Mouse (Mus musculus) olfactory bulb, adult 2 months (tissue): ENCODE data around the gene Mrpl37. TPM values are rescaled to one million over a fixed set of nuclear protein-coding genes. Genes with fewer than 3 reads are reported as not detected.

ENCODE experiments used
- H3K27ac ChIP-seq: fragments of 200-500 bp; 2 replicates; pipeline ENCODE4 v1.5.1; 2012; ENCODE audit warnings: low read depth, low read length; ENCODE audit not compliant: insufficient read depth
- H3K4me1 ChIP-seq: fragments of 200-500 bp; 2 replicates; pipeline ENCODE4 v1.6.1; 2012; ENCODE audit warnings: low read length; ENCODE audit not compliant: control insufficient read depth, insufficient read depth
- H3K4me3 ChIP-seq: fragments of 200-500 bp; 2 replicates; pipeline ENCODE4 v1.5.1; 2012; ENCODE audit warnings: mild to moderate bottlenecking, low read depth, low read length, moderate library complexity; ENCODE audit not compliant: insufficient read depth
- CTCF ChIP-seq: fragments of 200-500 bp; IDR thresholded peaks from 2 replicates; pipeline ENCODE4 v1.5.1; 2012; ENCODE audit warnings: low read depth, mild to moderate bottlenecking, low read length, moderate library complexity; ENCODE audit not compliant: insufficient read depth
- POLR2A ChIP-seq: fragments of 200-500 bp; IDR thresholded peaks from 2 replicates; pipeline ENCODE4 v1.6.1; 2012; ENCODE audit warnings: mild to moderate bottlenecking, low read depth, low read length, moderate library complexity; ENCODE audit not compliant: insufficient read depth
- WGBS: fragments of 180-500 bp; shearing (Covaris S2); methylation state at CpG from one replicate; pipeline ENCODE4 v1.1.7; 2018; 5-methylcytosine and 5-hydroxymethylcytosine counted together
- polyA plus RNA-seq: library from polyadenylated mRNA; stranded (reverse); fragments of >200 nt; gene quantifications from 2 replicates; pipeline ENCODE4 v1.2.4, GENCODE M21; 2012; ENCODE audit warnings: low replicate concordance; ENCODE audit not compliant: missing spikeins, insufficient read depth, insufficient read length

Mrpl37 gene
- polyA plus RNA-seq, 1 experiment: not detected

DNA sequence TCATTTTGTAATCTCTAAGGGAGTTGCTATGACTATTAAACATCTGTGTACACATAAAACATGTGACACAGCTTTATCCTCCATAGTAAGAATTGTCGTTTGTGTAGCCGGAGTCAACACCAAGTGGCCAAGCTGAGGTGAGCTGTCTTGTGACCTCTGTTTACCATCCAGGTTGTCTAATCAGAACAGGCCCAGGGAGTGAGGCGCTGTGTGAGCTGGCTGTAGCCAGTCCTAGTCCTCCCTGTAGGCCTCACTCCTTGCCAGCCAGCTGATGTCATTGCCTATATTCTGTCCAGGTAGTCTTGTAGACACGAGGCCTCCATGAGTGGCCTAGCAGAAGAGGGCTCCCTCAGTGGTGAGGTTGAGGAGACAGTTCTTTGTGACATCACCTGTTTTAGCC lies 31.0 kb downstream of the Mrpl37 start:
- TF ChIP-seq CTCF: no peak
- TF ChIP-seq POLR2A: no peak

DNA sequence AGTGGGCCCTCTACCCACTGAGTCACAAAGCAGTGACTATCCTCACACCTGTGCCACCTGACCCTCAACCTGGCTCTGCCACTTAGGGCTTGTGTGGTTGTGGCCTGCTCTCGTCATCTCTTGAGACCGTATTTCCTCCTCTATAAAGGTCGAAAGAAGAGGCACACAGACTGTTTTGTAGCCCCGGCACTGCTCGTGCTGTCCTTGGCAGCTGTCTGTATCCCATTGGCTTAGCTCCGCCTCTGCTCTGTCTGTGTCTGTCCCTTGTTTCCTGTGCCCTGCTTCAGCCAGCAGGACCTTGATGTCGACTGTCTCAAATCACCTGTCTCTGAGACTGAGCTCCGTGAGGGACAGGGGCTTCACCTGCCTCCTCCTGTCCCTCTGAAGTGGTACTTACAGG lies 40.2 kb downstream of the Mrpl37 start:
- WGBS: 60% methylated on average over 8 of the region's 8 CpGs
- TF ChIP-seq CTCF (no peak), POLR2A (no peak)
- H3K4me3 ChIP-seq: no peak overlapping the region
- H3K27ac ChIP-seq: no peak overlapping the region
- peaks cover 4% of the 10 kb centered on the region; the same call in 1 of the 2 replicates for H3K4me1 ChIP-seq

More for the DNA sequence above, 31.0 kb downstream of the Mrpl37 start:
- no peak overlapping the region for H3K4me3 ChIP-seq
- H3K27ac ChIP-seq: no peak overlapping the region
- 95% methylated on average over 4 of the region's 4 CpGs for WGBS
- H3K4me1 ChIP-seq: peaks cover 4% of the 10 kb centered on the region; the same call in 1 of the 2 replicates

DNA sequence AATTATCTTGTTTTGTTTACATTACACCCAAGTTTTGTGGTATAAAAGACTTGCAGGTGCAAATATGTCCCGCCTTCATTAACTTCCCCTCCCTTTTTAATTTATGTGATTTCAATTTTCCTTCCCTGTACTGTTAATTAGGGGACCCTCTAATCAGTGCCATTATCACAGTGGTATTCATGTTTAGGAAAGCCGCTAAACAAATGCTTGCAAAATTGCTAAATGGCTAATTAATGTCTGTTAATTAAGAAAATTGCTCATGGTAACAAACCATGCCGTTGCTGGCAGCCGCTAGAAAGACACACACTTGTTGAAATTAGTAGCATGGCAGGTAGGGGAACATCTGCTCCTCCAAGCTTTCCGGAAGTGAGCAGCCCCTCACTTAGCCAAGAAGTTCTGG lies 41.3 kb downstream of the Mrpl37 start:
- H3K4me3 ChIP-seq: no peak overlapping the region
- peaks cover 4% of the 10 kb centered on the region; the same call in 1 of the 2 replicates for H3K4me1 ChIP-seq
- 52% methylated on average over 5 of the region's 5 CpGs for WGBS
- H3K27ac ChIP-seq: no peak overlapping the region
- TF ChIP-seq POLR2A (no peak), CTCF (no peak)

DNA sequence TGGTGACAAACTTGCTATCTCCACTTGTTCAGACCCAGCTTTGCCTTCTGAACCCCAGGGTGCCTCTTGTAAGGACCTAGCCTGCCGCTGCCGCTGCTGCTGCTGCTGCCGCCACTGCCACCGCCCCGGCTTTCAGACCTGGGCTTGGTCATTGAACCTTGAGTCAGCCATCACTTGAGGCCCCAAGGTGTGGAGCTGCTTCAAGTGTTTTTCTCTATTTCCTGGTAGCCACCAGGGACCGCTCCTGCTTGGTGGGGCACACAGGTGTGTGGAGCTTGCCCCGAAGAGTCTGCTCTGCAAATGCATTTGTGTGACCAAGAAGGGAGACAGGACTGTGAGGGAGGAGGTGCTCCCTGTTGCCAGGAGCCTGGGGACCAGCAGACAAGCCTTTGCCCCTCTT lies 41.8 kb downstream of the Mrpl37 start:
- Histone ChIP-seq H3K4me1 (peaks cover 4% of the 10 kb centered on the region; the same call in 1 of the 2 replicates), H3K27ac (no peak overlapping the region), H3K4me3 (no peak overlapping the region)
- no peak for TF ChIP-seq POLR2A
- WGBS: 87% methylated on average over 7 of the region's 7 CpGs

DNA sequence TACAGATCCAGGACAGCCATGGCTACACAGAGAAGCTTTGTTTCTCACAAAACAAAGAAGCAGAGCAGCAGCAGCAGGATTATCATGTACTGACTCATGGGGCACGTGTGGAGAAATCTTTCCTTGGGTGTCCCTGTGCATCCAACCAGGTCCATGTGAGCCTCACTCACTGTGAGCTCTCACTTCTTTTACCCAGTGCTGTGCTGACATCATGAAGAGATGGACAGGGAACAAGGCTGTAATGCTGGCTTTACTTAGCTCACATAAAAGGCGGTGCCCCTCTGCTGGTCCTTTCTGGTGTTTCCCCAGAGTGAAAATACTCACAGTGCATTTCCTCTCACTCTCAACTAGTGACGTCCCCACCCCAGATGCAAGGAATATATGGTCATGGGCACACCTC lies 45.2 kb downstream of the Mrpl37 start:
- WGBS: 81% methylated on average over 3 of the region's 3 CpGs
- Histone ChIP-seq H3K27ac (no peak overlapping the region), H3K4me1 (peaks cover 9% of the 10 kb centered on the region), H3K4me3 (no peak overlapping the region)
- no peak for TF ChIP-seq POLR2A
- no peak for TF ChIP-seq CTCF

DNA sequence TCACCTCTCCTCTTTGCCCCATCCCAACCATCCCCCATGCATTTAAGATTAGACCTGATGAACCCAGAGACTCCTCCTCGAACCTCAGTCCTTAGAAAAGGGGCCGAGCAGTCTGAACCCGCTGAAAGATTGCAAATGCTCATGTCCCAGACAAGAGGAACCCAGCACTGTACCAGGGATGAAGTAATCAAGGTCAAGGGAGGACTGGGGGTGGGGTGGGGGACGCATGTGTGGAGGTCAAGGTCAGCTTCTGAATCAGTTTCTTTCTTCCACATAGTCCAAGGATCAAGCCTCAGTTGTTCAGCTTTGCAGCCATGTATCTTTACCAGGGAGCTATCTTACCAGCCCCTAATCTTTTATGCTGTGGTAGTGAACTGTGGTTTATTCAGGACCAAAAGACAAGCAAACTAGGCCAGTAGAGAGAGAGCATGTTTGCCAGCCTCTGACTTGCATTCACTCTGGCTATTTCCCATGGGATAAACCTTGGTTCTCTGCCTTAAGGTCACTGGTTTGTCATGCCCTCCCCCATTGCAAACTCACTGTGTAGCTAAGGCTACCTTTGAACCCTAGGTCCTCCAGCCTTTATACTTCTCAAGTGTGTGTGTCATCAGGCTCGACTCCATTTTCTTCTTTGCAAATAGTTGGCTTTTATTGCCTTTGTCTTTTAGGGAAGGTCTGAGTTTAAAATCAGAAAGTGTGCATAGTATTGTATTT lies 46.2 kb downstream of the Mrpl37 start:
- 85% methylated on average over 5 of the region's 5 CpGs for WGBS
- no peak overlapping the region for H3K27ac ChIP-seq
- H3K4me1 ChIP-seq: peaks cover 13% of the 10 kb centered on the region
- TF ChIP-seq POLR2A (no peak), CTCF (no peak)
- no peak overlapping the region for H3K4me3 ChIP-seq

DNA sequence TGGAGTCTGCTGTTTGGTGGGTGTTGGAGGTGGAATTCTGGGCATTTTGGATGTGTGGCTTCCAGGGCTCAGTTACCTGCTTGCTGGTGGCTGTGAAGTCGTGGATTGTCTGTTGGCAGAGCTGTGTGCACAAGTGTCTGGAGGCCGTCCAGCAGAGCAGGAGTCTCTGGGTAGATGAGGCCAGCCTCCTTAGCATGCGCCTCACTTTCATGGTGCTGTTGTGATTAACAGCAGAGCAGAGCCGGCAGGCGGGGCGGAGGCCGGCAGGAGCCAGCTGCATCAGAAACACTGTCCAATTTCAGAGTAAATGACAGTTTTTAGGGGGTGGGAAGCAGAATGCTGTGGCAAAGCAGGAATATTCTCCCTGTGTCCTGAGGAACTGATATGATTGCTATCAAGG lies 47.6 kb downstream of the Mrpl37 start:
- H3K4me3 ChIP-seq: no peak overlapping the region
- peaks cover 9% of the 10 kb centered on the region for H3K4me1 ChIP-seq
- WGBS: 67% methylated on average over 7 of the region's 7 CpGs
- no peak overlapping the region for H3K27ac ChIP-seq
- no peak for TF ChIP-seq CTCF

DNA sequence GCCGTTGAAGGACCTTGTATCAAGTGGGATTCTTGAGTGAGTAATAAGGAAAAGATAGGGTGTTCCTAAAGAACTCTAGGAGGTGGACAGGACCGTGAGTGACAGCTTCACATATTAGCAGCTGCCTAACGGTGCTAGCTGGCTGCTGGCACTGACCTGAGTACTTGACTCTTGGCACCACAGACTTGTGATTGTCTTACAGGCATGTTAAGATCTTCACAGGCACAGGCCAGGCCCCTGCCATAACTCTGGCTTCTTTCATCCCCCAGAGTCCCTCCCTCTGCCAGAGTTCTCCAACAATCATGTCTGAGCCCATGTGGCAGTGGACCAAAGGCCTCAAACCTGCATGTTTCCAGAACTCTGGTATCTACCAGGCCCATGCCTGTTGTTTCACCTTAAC lies 48.1 kb downstream of the Mrpl37 start:
- Histone ChIP-seq H3K4me1 (peaks cover 9% of the 10 kb centered on the region), H3K4me3 (no peak overlapping the region), H3K27ac (no peak overlapping the region)
- 83% methylated on average over 3 of the region's 3 CpGs for WGBS
- TF ChIP-seq CTCF: no peak
- TF ChIP-seq POLR2A: no peak

DNA sequence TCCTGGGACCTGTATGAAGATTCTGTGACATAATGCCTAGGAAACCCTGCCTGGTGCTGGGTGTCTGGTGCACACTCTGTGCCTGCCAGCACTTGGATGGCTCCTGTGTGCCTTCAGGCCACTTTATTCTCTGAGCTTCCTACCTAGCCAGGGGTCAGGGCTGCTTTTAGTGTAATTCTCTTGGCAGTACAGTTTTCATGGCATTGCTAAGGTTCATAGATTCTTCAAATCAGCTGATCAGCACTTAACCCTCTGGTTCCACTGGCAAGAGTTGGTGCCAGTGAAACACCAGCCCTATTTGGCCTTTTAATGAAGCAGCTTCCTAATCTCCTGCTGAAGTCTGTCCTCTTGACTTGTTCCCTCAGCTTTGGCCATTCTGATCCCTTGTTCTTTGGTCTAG lies 49.4 kb downstream of the Mrpl37 start:
- Histone ChIP-seq H3K4me3 (no peak overlapping the region), H3K4me1 (peaks cover 9% of the 10 kb centered on the region), H3K27ac (no peak overlapping the region)
- TF ChIP-seq CTCF: no peak

DNA sequence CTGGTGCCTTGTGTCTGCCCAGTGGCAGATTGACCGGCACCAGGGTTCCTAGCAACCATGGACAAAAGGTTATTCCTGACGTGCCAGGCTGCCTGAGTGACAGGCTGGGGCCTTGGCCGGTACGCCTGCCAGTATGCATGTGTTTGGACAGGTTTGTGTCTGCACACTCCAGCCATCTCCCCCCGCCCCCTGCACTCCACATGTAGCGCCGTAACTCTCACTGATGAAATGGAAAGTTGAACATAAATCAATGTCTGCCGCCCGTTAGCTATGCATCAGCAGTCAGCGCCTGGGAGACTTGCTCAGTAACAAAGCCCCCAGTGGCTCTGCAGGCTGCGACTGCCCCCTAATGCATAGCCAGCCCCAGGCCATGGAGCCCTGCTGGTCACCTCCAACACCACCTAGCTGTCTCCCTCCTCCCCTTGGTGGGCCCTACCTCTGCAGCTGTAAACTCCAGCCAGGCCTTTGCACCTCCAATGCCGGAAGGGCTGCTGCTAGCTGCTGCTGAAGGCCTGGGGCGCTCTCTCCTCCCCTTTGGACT lies 50.6 kb downstream of the Mrpl37 start:
- TF ChIP-seq POLR2A (no peak), CTCF (no peak)
- no peak overlapping the region for H3K27ac ChIP-seq
- 87% methylated on average over 13 of the region's 13 CpGs for WGBS
- no peak overlapping the region for H3K4me3 ChIP-seq
- peaks cover 9% of the 10 kb centered on the region for H3K4me1 ChIP-seq

DNA sequence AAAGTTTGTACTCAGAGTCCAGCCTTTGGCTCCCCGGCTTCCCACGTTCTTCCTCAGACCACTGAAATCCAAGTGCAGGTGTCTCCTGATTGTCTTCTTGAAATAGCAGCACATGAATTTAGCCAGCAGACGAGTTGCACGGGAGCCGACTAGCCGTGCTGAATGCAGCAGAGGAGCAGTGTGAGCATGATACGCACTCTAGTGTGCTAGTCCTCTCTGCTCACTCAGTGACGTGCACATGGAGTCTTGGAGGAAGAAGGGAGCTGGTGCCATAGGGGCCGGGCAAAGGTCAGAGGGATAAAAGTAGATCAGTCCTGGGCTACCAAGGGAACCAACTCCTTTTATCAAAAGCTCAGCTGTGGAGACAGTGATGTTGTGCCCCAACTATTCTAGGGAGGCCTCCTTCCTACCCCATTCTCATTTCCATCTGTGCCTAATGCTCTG lies 52.8 kb downstream of the Mrpl37 start:
- 90% methylated on average over 9 of the region's 9 CpGs for WGBS
- Histone ChIP-seq H3K4me1 (peaks cover 6% of the 10 kb centered on the region), H3K4me3 (no peak overlapping the region), H3K27ac (no peak overlapping the region)
- TF ChIP-seq CTCF (no peak), POLR2A (no peak)
